Mouse (Mus musculus) G1E (cell line): ENCODE results near the gene Hba-x.

ENCODE experiments used
- CTCF ChIP-seq: IDR thresholded peaks from 2 replicates; pipeline ENCODE4 v1.5.1; 2012; ENCODE audit warnings: low read depth, low read length, inconsistent platforms, mixed read lengths
- GATA2 ChIP-seq: IDR thresholded peaks from 2 replicates; pipeline ENCODE4 v1.6.1; 2012; ENCODE audit warnings: low read depth, low read length, inconsistent platforms, borderline replicate concordance

DNA sequence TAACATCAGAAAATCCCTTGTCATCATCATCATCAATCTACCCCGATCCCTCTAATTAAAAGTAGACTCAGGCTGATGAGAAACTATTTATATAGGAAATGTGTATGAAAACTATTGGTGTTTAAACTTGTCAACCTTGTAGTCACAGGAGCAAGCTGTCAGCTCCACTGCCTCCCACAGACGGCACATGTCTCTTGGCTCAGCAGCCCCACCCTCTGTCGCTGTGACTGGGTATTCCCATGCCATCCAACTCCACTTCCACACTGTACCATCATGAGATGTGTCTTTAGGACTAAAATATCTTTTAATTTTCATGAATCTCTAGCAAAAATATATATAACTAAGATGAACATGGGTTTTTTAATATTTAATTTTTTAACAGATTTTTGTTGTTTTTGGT is 27.9 kb upstream of the Hba-x start:
- no peak for TF ChIP-seq CTCF
- no peak for TF ChIP-seq GATA2
